ENCODE assay signal across 24 mouse cellular contexts in the genomic region with DNA sequence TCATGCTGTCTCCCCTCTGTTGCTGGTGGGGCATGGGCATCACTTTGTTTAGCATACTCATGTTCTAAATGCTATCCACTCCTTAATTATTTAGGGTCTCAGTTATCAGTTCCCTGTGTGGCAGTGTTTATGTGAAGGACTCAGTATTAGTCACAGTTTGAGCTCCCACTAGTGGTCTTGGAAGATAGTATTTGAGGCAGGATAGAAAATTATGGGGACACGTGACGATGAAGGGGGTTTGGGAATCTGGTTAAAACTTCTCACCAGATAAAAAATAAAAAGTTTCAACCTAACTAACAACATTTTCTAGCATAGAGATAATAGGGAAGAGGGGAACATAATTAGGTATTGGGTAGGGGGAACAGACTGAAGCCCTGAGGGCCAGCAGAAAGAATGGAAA.
"Had no signal": no experiment of that assay in that cellular context is flagged by ENCODE, and none has a peak within 500 bp of the region (broad histone marks: within the 10 kb centered on the region; RNA-seq: fewer than 3 reads in every experiment).

No protein-coding gene starts in this region.

- DNase-seq: gastrocnemius, postnatal 14 days; heart, adult 18-20 months; heart, postnatal 10 days; heart, postnatal 4 days; kidney, adult 2 months; kidney, adult 9 months; kidney, postnatal 10 days; kidney, postnatal 25 days; kidney, postnatal 4 days; liver; liver, embryonic 13.5 days had no signal

- ATAC-seq: hindbrain, embryonic 16.5 days; inflammation-experienced regulatory T-cells, adult 6 months; intestine, embryonic 16.5 days had no signal

- H3K9me3 ChIP-seq: heart, embryonic 10.5 days; heart, embryonic 12.5 days; hindbrain, embryonic 10.5 days; hindbrain, embryonic 12.5 days; kidney, embryonic 15.5 days; limb, embryonic 10.5 days; limb, embryonic 12.5 days; liver, embryonic 13.5 days had no signal

- H3K4me3 ChIP-seq: heart, embryonic 10.5 days; heart, embryonic 12.5 days; hindbrain, embryonic 10.5 days; hindbrain, embryonic 12.5 days; kidney, embryonic 15.5 days; left cerebral cortex, adult 2 months; limb, embryonic 10.5 days; limb, embryonic 12.5 days; liver, embryonic 13.5 days had no signal

- H3K27ac ChIP-seq: heart, embryonic 10.5 days; hindbrain, embryonic 10.5 days; hindbrain, embryonic 12.5 days; hindbrain, embryonic 14.5 days; kidney, embryonic 15.5 days; left cerebral cortex, adult 2 months; limb, embryonic 10.5 days; limb, embryonic 12.5 days; liver, embryonic 13.5 days had no signal

- H3K4me1 ChIP-seq: heart, embryonic 10.5 days; heart, embryonic 12.5 days; hindbrain, embryonic 10.5 days; hindbrain, embryonic 12.5 days; kidney, embryonic 15.5 days; limb, embryonic 10.5 days; limb, embryonic 12.5 days; liver, embryonic 13.5 days had no signal

- H3K36me3 ChIP-seq: heart, embryonic 10.5 days; heart, embryonic 12.5 days; hindbrain, embryonic 10.5 days; hindbrain, embryonic 12.5 days; kidney, embryonic 15.5 days; limb, embryonic 10.5 days; limb, embryonic 12.5 days; liver, embryonic 13.5 days had no signal

- H3K27me3 ChIP-seq: heart, embryonic 12.5 days; limb, embryonic 12.5 days; liver, embryonic 13.5 days had no signal

- H3K4me2 ChIP-seq: heart, embryonic 12.5 days; hindbrain, embryonic 12.5 days; hindbrain, embryonic 14.5 days; kidney, embryonic 15.5 days; limb, embryonic 12.5 days; liver, embryonic 11.5 days; liver, embryonic 13.5 days had no signal

- H3K9ac ChIP-seq: heart, embryonic 12.5 days; hindbrain, embryonic 12.5 days; hindbrain, embryonic 14.5 days; kidney, embryonic 15.5 days; limb, embryonic 12.5 days; liver, embryonic 13.5 days had no signal
